Mouse (Mus musculus) heart, embryonic 15.5 days (tissue): Measurements from ENCODE around the gene Cdc42ep4. TPM values are rescaled to one million over a fixed set of nuclear protein-coding genes. Genes with fewer than 3 reads are reported as not detected.
A peak's percentile ranks its signal among the peaks of the same experiment; 100 is the strongest.

Experiments
- ATAC-seq: fragments of 200-750 bp; cut with Nextera tagmentation; replicated peaks from 2 replicates; pipeline ENCODE4 v1.8.0; 2017; ENCODE audit warnings: low read depth, moderate TSS enrichment; ENCODE audit not compliant: insufficient number of reproducible peaks, insufficient read depth, low FRiP score
- H3K27ac ChIP-seq: fragments of 300-500 bp; sonication (generic); 2 replicates; pipeline ENCODE4 v1.5.1; 2015; ENCODE audit warnings: mild to moderate bottlenecking, inconsistent platforms
- H3K27me3 ChIP-seq: fragments of 300-500 bp; sonication (generic); 2 replicates; pipeline ENCODE4 v1.6.1; 2015; ENCODE audit warnings: inconsistent platforms
- H3K36me3 ChIP-seq: fragments of 300-500 bp; sonication (generic); 2 replicates; pipeline ENCODE4 v1.6.1; 2015; ENCODE audit warnings: mild to moderate bottlenecking, inconsistent platforms
- H3K4me1 ChIP-seq: fragments of 300-500 bp; sonication (generic); replicated peaks from 2 replicates; pipeline ENCODE4 v1.6.1; 2015; ENCODE audit warnings: inconsistent platforms
- H3K4me2 ChIP-seq: fragments of 300-500 bp; sonication (generic); 2 replicates; pipeline ENCODE4 v1.6.1; 2015; ENCODE audit warnings: inconsistent platforms, mild to moderate bottlenecking, moderate library complexity
- H3K4me3 ChIP-seq: fragments of 300-500 bp; sonication (generic); 2 replicates; pipeline ENCODE4 v1.5.1; 2015; ENCODE audit warnings: mild to moderate bottlenecking, inconsistent platforms
- H3K9ac ChIP-seq: fragments of 300-500 bp; sonication (generic); 2 replicates; pipeline ENCODE4 v1.6.1; 2015; ENCODE audit warnings: mild to moderate bottlenecking, inconsistent platforms
- H3K9me3 ChIP-seq: fragments of 300-500 bp; sonication (generic); replicated peaks from 2 replicates; pipeline ENCODE4 v1.6.1; 2016; ENCODE audit warnings: inconsistent platforms
- WGBS: fragments of 180-500 bp; shearing (Covaris S2); methylation state at CpG from one replicate; pipeline ENCODE4 v1.1.7; 2015; ENCODE audit warnings: mixed read lengths; 5-methylcytosine and 5-hydroxymethylcytosine counted together
- polyA plus RNA-seq: library from polyadenylated mRNA; unstranded; fragments of >200 nt; fragmentation: Nextera tagmentation; extraction: Ambion mirVana; gene quantifications from 2 replicates; pipeline ENCODE4 v1.2.1, GENCODE M21; 2015

The Cdc42ep4 gene
- polyA plus RNA-seq, 1 experiment from 2014 or later: 21.2 TPM

DNA sequence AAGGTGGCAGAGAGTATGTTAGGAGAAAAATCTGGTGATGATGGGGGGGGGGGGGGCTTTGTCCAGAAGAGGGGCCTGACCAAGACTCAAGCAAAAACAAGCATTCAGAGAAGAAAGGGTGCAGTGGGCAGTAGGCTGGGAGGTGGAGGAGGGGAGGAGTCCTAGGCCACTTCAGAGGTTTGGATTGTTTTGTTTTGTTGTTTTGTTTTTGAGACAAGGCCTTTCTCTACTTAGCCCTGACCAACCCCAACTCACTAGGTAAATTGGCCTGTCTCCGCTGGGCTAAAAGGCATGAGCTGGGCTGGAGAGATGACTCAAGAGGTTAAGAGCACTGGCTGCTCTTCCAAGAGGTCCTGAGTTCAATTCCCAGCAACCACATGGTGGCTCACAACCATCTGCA is 40.6 kb downstream of the Cdc42ep4 start:
- Histone ChIP-seq H3K4me1 (peaks cover 17% of the 10 kb centered on the region), H3K9ac (no peak overlapping the region), H3K4me2 (no peak overlapping the region), H3K36me3 (no peaks in the 10 kb centered on the region), H3K27me3 (no peaks in the 10 kb centered on the region), H3K4me3 (no peak overlapping the region), H3K27ac (no peak overlapping the region), H3K9me3 (no peaks in the 10 kb centered on the region)
- no peak for ATAC-seq
- WGBS: 59% methylated on average over 1 of the region's 1 CpGs

DNA sequence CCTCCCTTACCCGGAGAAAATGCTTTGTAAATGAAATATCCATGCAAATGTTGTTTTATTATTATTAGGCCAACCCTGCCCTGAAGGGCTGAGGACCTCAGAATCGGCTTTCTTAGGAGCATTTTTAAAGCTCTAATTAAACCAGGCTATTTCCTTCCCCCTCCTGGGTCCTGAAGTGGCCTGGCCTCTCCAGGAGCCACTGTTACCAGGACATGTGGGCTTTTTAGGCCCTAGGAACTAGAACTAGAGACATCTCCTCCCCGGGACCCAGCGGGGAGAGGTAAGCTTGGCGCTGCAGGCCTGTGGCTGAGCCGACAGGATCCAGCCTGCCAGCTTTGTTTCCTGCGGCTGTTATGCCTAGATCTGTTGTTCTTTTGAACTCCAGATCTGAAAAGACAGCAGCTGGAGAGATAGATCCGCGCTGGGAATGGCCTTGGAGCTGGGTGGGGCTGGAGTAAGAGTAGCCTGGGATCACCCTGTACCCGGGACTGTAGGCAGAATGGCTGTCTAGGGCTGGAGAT is 41.4 kb downstream of the Cdc42ep4 start:
- Histone ChIP-seq H3K4me3 (no peak overlapping the region), H3K27ac (peak overlapping the region; percentile 53), H3K9me3 (no peaks in the 10 kb centered on the region), H3K4me1 (peaks cover 17% of the 10 kb centered on the region), H3K36me3 (no peaks in the 10 kb centered on the region), H3K9ac (no peak overlapping the region), H3K27me3 (no peaks in the 10 kb centered on the region), H3K4me2 (no peak overlapping the region)
- ATAC-seq: no peak; the same call in 1 of the 2 replicates
- 18% methylated on average over 10 of the region's 10 CpGs for WGBS

DNA sequence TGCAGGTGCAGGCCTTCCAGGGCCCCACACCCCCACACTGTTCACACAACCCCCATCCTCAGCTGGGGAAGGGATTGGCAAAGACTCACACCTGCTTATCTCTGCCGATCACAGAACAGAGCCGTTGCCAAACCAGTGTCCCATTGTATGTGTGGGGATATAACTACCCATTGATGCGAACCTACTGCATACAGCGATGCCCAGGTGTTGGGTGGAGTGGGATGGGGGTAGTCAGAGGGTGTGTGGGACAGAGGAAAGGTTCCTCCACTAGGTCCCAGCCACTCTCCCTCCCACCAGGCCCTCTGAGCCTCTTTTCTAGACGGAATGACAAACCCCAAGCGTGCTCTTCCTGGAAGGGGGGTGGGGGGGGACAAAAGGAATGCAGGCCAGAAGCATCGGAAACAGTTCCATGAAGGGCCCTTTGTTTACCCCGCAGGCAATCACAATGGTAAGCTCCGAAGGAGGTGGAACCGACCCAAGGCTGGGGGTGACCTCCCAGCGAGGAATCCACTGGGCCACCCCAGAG is 41.9 kb downstream of the Cdc42ep4 start, which contains the start of gene Cpsf4l:
Cpsf4l (minus strand) TSS at position 287 of the 526 bp plus-strand sequence.
- Histone ChIP-seq H3K4me3 (peak within 1 kb of the TSS; percentile 17; the same call in 1 of the 2 replicates), H3K27ac (peak within 1 kb of the TSS; percentile 53), H3K36me3 (no peaks in the 10 kb centered on the region), H3K27me3 (no peaks in the 10 kb centered on the region), H3K9me3 (no peaks in the 10 kb centered on the region), H3K4me1 (peaks cover 17% of the 10 kb centered on the region), H3K4me2 (peak within 1 kb of the TSS; percentile 8; the same call in 1 of the 2 replicates), H3K9ac (no peak within 1 kb of the TSS)
- WGBS: 18% methylated on average over 11 of the region's 11 CpGs
- ATAC-seq: no peak; the same call in 1 of the 2 replicates

DNA sequence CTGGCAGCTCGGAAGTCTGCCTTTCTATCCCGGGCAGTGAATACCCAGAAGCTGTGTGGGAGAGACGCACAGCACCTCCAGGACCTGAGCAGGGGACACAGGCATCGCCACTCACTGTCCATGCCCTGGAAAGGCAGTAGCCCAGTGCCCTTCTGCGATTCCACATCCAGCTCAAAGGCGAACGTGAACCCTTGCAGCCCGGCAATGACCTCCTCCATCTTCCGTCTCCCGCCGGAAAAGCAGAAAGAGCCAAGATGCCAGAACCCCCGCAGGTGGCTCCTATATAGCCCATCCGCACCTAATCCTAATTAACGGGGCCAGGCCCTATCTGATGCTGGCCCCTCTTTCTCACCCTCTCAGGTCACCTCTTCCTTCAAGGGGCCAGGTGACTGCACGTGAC is 42.4 kb downstream of the Cdc42ep4 start:
- Histone ChIP-seq H3K9ac (no peak overlapping the region), H3K4me1 (peaks cover 17% of the 10 kb centered on the region), H3K27me3 (no peaks in the 10 kb centered on the region), H3K27ac (no peak overlapping the region), H3K4me3 (peak overlapping the region; percentile 17; the same call in 1 of the 2 replicates), H3K4me2 (no peak overlapping the region), H3K36me3 (no peaks in the 10 kb centered on the region), H3K9me3 (no peaks in the 10 kb centered on the region)
- WGBS: 29% methylated on average over 15 of the region's 15 CpGs
- no peak for ATAC-seq

DNA sequence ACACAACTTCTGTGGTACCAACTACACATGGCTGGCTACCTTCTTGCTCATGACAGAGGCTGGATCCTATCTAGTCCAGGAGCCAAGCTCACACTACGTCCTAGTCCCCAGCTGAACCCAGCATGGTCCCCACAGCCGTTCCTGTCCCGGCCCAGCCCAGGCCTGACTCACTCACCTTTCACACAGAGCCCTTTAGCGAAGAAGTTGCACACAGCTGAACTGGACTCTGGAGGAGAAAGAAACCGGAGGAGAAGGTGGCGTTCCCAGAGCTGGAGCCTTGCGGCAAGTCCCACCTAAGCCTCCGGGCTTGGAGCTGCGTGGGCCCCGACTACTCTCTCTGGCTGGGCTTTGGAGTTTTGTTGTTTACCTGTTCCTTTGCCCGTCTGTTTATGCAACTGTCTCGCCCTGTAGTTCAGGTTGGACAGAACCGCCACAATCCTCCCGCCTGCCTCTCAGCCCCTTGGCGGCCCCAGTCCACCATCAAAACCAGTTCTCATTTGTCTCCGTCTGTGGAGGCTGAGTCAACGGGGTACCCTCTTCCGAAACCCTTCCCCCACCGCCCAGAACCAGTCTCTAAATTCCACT is 43.0 kb downstream of the Cdc42ep4 start:
- WGBS: 61% methylated on average over 19 of the region's 19 CpGs
- Histone ChIP-seq H3K9ac (no peak overlapping the region), H3K9me3 (no peaks in the 10 kb centered on the region), H3K4me1 (peaks cover 21% of the 10 kb centered on the region), H3K27ac (no peak overlapping the region), H3K4me2 (no peak overlapping the region), H3K27me3 (no peaks in the 10 kb centered on the region), H3K4me3 (peak overlapping the region; percentile 17; the same call in 1 of the 2 replicates), H3K36me3 (no peaks in the 10 kb centered on the region)
- no peak for ATAC-seq

DNA sequence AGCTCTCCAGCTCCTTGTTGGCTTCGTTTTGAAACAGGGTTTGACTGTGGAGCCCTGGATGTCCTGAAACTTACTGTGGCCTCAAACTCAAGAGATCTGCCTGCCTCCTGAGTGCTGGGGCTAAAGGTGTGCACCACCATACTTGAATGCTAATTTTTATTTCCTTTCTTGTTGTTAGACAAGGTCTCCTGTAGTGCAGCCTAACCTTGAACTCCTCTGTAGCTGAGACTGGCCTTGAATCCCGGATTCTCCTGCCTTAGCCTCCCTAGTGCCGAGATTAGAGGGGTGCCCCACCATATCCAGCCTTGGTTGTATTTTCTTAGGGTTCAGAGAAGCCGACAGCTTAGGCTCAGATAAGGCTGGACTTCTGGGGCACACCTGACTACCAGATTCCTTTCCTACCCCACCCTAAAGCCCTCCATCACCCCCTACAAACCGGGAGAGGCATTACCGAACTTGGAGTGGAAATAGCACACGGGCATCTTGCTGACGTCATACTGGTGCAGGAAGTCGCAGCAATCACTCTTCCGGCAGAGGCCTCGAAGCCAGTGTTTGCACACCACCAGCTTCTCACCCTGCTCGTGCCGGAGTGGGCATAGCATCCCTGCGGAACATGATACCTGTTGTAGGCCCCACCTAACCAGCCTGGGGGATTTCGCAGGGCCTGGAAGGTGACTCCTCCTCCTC is 45.6 kb downstream of the Cdc42ep4 start:
- WGBS: 75% methylated on average over 15 of the region's 15 CpGs

DNA sequence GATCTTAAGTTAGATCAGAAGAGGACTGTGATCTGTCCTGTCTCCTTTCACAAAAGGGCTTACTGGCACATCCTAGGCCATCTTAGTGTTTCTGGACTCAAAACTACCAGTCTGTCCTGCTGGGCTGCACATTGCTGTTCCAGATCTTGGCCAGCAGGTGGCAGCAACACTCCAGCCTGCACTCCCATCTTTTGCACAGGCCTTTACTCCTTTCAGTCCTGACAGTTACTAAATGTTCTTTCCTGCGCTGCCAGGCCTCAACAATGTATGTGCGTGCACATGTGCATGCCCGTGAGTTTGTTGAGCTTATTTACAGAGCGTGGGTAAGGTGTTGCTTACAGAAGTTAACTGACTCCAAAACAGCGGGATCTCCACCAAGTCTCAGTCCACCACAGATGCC is 47.9 kb downstream of the Cdc42ep4 start:
- no peak overlapping the region for H3K27ac ChIP-seq
- no peaks in the 10 kb centered on the region for H3K36me3 ChIP-seq
- no peak overlapping the region for H3K4me2 ChIP-seq
- ATAC-seq: peak; percentile 23; the same call in 1 of the 2 replicates
- H3K9me3 ChIP-seq: no peaks in the 10 kb centered on the region
- H3K4me1 ChIP-seq: 0 out of 2 replicates have a peak, but pooled peaks cover 4% of the 10 kb centered on the region
- no peak overlapping the region for H3K9ac ChIP-seq
- 32% methylated on average over 5 of the region's 5 CpGs for WGBS
- no peaks in the 10 kb centered on the region for H3K27me3 ChIP-seq
- no peak overlapping the region for H3K4me3 ChIP-seq

More for the DNA sequence above, 45.6 kb downstream of the Cdc42ep4 start:
- Histone ChIP-seq H3K36me3 (no peaks in the 10 kb centered on the region), H3K9me3 (no peaks in the 10 kb centered on the region), H3K4me2 (no peak overlapping the region), H3K27me3 (no peaks in the 10 kb centered on the region), H3K27ac (no peak overlapping the region), H3K9ac (no peak overlapping the region), H3K4me3 (no peak overlapping the region), H3K4me1 (peaks cover 21% of the 10 kb centered on the region)
- no peak for ATAC-seq

DNA sequence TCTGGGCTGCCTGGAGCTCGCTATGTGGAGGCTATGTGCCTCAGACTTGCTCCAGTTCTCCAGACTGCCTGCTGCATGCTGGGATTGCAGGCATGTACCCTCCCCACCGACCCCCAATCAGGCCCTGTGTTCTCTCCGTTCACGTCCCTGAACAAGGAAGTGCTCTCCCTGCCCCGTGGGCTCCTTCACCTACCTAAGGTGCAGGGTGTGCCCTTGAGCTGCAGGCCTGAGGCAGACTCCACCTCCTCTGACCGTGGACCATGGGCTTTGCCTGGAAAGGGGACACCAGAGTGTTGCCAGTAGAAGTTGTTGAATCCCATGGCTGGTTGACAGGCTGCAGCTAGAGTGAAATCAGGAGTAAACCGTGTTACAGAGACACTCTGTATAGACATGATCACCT is 52.0 kb downstream of the Cdc42ep4 start:
- Histone ChIP-seq H3K27ac (no peak overlapping the region), H3K9me3 (no peaks in the 10 kb centered on the region), H3K4me2 (no peak overlapping the region), H3K4me1 (0 out of 2 replicates have a peak, but pooled peaks cover 4% of the 10 kb centered on the region), H3K9ac (no peak overlapping the region), H3K36me3 (peaks cover 16% of the 10 kb centered on the region; the same call in 1 of the 2 replicates), H3K4me3 (no peak overlapping the region), H3K27me3 (no peaks in the 10 kb centered on the region)
- no peak for ATAC-seq
- 77% methylated on average over 7 of the region's 7 CpGs for WGBS

DNA sequence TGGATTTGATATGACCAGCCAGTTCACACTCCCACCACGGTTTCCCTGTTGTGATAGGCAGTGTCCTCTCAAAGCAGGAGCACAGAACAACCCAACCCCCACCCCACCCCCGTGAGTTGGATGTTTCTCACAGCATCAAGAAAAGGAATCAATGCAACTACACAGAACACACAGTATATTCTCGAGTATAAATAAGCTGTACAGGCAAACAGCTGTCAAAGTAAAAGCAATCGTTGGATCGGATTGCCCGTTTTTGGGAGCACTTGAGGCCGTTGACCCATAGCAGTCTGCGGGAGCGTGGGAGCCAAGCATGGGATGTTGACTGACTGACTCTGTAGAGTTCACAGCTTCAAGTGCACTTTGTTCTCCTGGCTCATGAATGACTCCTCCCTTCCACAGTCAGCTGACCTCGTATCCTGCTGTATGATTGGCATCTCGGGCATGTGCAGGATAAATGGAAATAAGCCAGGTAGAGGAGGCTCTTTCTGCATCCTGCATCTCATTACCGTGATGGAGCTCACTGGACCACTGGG is 53.6 kb downstream of the Cdc42ep4 start:
- Histone ChIP-seq H3K27ac (no peak overlapping the region), H3K27me3 (no peaks in the 10 kb centered on the region), H3K4me1 (no peaks in the 10 kb centered on the region), H3K4me2 (no peak overlapping the region), H3K4me3 (no peak overlapping the region), H3K36me3 (peaks cover 24% of the 10 kb centered on the region), H3K9me3 (no peaks in the 10 kb centered on the region), H3K9ac (no peak overlapping the region)
- WGBS: 76% methylated on average over 12 of the region's 12 CpGs
- no peak for ATAC-seq

DNA sequence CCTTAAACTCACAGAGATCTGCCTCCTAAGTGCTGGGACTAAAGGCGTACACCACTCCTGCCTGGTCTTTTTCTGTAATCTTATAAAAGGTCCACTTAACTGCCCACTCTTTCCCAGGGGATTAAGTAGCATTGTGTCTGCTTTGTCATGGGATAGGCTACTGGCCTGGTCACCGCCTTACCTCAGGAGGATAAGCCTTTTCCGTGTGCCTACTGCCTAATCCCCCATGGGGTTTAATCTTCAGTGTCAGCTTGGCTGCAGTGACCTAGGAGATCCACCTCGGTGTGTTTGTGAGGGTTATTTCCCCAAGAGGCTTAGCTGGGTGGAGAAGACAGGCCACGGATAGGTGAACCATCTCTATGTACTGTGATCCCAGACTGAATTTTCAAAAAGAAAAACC is 54.1 kb downstream of the Cdc42ep4 start:
- no peak for ATAC-seq
- Histone ChIP-seq H3K27me3 (no peaks in the 10 kb centered on the region), H3K27ac (no peak overlapping the region), H3K4me3 (no peak overlapping the region), H3K36me3 (peaks cover 30% of the 10 kb centered on the region), H3K4me1 (no peaks in the 10 kb centered on the region), H3K9ac (no peak overlapping the region), H3K9me3 (no peaks in the 10 kb centered on the region), H3K4me2 (no peak overlapping the region)
- WGBS: 76% methylated on average over 5 of the region's 5 CpGs

DNA sequence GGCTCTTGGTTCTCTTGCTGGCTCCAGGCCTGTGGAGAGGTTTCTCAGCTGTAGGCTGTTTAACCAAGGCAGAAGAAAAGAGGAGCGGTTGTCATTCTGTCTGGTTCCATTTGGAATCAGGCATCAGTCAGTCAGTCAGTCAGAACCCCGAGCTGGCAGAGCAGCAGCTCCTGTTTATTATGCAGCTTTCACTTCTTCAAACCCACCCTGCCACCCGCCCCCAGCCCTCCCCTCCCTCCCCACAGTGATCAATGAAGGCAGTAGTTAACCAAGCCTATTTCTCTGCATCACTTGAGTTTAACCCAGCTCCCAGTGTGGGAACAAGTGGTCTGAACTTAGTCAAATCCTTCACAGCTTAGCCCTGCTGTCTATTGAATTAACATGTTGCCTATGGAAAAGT is 59.8 kb downstream of the Cdc42ep4 start:
- Histone ChIP-seq H3K4me2 (no peak overlapping the region), H3K27me3 (no peaks in the 10 kb centered on the region), H3K4me1 (peaks cover 3% of the 10 kb centered on the region; the same call in 1 of the 2 replicates), H3K4me3 (no peak overlapping the region), H3K36me3 (peaks cover 62% of the 10 kb centered on the region), H3K9ac (no peak overlapping the region), H3K27ac (no peak overlapping the region), H3K9me3 (no peaks in the 10 kb centered on the region)
- 77% methylated on average over 3 of the region's 3 CpGs for WGBS
- no peak for ATAC-seq
